Mouse (Mus musculus): ENCODE measurements around the gene Sec1.

Gene Sec1

DNA sequence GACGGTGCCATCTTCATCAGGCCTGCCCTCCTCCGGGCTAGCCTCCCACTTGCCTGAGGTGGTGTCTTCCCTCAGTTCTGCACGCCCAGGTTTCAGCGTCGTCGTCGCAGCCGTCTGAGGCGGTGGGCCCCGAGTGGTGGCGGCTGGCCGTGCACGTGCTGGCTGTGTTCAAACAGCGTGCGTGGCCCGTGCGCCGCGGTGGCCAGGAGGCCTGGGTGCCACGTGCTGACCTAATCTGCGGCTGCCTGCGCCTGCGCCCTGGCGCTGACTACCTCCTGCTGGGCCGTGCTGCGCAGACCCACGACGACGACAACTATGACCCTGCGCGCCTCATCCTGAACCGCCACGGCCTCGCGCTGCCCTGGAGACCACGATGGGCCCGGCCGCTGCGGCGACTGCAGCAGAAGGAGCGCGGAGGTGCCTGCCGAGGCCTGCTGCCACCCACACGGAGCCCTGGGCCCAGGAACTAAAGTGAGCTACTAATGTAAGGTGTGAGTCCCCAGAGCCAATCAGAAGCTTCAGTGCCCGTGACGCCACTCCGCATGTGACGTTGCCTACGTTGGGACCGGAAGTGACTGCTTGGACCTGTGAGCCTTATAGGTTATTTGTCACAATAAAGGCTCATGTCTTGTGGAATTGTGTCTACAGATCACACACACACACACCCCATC is at the start of gene Sec1:
TSS of gene Sec1 (minus strand) at position 482 of the 671 bp plus-strand sequence.
- no peak for DNase-seq (ENCODE audit: low read depth, low spot score)

DNA sequence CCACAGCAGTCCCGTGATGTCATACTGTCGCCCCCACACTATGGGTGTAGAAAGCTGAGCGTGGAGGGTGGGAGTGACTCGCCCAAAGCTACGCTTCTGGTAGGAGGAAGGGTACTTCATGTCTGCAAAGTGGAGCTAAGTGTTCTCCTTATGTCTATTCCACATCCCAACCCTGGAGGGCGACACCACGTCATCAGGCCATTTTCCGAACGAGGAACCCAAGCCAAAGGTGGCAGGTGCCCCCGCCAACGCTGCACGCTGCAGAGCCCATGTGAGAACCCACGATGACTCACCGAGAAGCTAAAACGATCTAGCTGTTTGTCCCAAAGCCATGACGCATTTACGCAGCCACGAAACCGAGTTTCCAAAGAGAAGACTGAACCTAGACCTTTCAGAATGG is 48.1 kb upstream of the Sec1 start:
- DNase-seq (ENCODE audit: low read depth, low spot score), result no peak

DNA sequence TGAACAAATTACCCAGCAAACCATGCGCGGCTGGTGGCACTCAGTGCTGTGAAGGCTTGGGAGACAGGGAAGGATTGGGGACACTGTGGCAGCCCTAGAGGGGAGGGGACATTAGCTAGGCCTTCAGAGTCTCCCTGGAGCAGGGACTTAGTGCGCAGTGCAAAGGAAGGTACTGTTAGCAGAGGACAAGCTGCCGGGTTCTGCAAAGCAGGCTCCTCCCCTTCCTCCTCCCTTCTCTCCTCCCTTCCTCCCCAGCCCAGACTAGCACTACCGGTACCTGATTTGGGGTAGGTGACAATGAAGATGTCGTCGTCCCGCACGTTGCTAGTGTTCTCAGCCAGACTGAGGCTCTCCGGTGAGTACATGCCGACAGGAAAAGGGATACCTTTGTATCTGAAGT is 47.6 kb upstream of the Sec1 start:
- DNase-seq (ENCODE audit: low read depth, low spot score), result no peak

DNA sequence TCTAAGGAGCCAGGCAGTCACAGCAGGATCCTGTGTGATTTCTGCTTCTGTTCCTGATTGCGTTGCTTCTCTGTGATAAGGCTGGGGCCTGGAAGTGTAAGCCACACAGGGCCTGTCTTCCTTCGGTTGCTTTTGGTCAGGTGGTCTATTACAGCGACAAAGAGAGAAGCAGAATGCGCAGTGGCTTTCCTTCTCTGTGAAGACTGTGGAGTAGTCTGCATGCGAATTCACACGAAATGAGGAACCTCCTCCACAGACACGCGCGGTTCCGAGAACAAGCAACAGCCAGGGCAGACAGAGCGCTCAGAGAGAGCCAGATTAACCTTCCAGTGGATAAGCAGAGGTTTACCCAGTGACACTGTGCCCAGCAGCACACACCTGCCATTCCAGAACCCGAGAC is 47.1 kb upstream of the Sec1 start:
- no peak for DNase-seq (ENCODE audit: low read depth, low spot score)

DNA sequence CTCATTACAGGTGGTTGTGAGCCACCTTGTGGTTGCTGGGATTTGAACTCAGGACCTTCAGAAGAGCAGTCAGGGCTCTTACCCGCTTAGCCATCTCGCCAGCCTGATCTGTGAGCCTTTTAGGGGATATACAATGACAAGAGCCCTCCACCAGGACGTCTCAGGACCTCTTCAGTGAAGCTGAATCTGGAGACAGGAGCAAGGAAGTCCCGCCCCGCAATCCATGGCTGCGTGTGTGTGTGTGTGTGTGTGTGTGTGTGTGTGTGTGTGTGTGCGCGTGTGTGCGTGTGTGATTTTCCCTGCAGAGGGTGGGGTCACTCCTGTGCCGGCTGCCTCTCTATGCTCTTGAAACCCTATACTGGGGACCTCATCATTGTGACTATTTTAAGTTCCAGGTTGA is 45.6 kb upstream of the Sec1 start:
- no peak for DNase-seq (ENCODE audit: low read depth, low spot score)

DNA sequence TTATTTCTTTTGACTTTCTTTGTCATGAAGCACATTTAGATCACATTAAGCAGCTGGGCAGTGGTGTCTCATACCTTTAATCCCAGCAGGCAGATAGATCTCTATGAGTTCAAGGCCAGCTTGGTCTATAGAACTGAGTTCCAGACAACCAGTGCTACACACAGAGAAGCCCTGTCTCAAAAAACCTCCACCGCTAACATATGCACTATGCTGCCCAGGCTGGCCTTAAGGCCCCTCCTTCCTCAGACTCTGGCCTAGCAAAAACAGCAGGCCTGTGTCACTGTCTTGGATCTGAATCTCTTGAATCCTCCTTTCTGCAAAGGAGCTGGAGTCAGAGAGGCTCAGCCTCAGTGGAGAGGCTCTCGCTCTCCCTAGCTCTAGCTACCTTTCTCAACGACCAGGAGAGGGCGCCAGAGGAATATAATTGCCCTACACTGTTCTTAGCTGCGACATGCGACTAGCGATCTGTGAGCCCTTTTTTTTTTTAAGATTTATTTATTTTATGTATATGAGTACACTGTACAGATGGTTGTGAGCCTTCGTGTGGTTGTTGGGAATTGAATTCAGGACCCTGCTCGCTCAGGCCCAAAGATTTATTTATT is 45.1 kb upstream of the Sec1 start:
- peak; percentile 86 for DNase-seq (ENCODE audit: low read depth, low spot score)

DNA sequence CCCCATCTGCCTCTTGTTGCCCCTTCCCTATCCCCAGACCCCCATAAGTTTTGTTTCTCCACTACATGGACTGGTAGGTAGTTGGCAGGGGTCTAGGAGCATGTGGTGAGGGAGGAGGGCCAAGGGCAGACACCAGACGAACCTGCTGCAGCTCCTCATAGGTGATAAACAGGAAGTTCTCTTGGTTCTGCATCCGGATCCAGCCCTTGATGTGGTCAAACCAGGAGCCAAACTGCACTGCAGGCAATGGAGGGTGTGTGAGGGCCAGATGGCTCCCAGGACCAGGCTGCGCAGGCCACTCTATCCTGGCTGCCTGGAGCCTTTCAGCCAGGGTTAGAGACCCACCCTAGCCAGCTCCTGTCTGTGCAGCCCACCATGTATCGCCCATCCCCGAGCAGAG is 39.3 kb upstream of the Sec1 start:
- no peak for DNase-seq (ENCODE audit: low read depth, low spot score)

DNA sequence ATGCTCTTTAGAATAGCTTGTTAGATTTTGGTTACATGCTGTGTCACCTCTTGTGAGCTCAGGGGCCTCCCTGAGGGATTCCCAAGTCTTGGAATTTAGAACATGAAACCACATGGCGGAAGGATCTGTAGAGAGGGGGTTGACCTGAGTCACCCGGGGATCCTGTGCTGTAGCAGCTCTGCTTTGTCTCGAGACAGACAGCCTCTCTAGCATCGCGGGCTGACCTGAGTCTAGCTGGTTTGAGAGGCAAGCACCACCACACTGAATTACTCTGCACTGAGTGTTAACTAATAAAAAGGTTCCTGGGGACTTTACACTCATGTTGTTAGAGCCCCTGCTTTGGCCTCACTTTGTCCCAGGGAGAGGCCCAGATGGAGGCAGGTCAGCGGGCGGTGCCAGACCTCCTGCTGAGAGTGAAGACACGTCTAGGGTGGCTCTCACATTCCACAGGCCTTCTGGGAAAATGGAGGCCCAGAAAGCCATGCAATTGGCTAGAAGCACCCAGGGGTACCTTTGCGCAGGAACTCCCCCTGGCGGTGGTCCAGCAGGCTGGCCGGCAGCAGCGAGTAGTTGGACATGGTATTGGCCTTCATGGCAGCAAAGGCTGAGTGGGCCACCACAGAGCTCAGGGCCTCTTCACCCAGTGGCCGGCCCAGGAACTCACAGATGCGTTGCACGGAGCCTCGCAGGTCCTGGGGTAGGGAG is 36.7 kb upstream of the Sec1 start:
- DNase-seq (ENCODE audit: low read depth, low spot score), result peak; percentile 76

DNA sequence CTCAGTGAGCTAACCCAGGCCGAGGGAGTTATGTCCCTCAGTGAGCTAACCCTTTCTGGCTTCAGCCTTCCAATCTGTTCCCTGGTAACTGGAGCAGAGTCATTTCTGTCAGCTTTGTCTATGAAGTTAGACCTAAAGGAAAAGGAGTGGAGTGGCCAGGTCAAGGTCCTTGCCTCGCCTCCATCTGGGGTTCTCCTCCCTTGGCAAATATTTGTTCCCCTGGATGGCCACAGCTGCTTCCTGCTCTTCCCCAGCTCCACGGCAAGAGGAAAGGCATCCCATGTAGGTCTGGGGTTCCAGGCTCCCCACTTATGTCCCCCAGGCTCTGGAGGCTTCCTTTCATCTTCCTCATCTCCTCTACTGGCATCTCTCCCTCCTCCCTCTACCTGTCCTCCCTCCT is 33.4 kb upstream of the Sec1 start:
- no peak for DNase-seq (ENCODE audit: low read depth, low spot score)

DNA sequence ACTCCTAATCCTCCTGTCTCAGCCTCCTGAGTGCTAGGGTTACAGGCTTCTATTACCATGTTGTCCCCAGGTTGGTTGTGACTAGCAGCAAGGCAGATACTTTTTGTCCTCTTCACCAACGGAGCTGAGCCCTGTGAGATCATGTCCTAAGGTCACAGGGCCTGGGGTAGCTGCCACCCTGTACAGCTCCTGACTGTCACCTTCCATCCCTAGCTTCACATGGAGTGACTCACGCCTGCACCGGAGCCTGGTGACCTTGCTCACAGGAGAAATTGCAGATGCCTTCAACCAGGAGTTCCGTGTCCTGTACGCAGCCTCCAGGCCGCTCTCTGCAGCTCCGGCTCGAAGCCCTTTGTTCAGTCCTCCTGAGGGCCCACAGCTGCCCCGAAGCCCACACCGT is 32.2 kb upstream of the Sec1 start:
- DNase-seq (ENCODE audit: low read depth, low spot score), result no peak

DNA sequence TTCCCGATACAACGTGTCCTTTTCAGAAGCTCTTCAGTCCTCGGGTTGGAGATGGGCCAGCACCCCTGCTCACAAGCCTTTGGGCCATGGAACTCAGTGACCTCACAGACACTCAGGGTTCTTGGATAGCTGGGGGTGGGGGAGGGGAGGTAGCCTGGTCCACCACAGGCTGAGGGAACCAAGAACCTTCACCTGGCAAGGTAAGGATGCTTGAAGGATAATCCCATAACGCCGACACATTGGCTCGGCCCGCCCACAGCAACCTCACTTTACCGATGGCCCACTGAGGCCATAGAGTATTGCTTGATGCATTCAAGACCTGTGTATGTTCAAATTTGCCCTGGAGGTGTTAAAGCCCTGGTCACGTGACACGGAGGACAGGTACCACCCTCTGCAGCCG is 31.5 kb upstream of the Sec1 start, which contains the start of gene Spaca4:
TSS of gene Spaca4 (minus strand) at position 101 of the 400 bp plus-strand sequence.
- no peak for DNase-seq (ENCODE audit: low read depth, low spot score)

DNA sequence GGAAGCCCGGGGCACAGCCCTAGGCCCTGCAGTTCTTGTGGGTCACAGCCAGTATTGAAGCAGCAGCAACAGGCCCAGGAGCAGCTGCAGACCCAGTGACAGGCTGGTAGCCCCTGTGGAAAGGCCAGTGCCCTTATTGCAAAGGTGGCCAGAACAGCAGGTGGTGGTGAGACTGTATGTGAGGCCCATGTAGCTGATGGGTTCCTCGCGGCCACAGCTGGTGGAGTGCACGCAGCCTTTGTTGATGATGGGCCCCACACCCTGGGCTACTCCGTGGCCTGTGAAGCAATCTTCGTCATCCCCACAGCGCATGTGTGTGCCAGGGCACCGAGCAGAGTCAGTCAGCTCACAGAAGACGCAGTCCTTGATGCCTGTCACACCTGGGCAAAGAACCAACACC is 30.9 kb upstream of the Sec1 start:
- DNase-seq (ENCODE audit: low read depth, low spot score), result no peak

DNA sequence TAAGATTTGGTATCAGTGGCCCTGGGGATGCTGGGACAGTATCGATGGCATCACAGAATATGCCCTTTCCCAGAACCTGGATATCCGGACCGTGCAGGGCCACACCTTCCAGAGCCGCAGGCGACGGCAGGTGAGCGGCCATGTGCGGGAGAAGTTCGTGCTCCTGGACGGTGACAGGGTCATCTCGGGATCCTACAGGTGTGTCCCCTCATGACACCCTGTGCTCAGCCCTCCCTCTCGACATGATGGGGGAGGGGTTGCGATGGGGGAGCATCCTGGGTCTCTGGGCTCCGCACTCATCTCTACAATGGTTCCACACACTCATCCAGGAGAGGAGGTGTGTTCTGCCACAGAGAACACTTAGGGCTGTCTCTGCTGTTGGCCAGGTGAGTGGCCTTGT is 29.6 kb upstream of the Sec1 start:
- no peak for DNase-seq (ENCODE audit: low read depth, low spot score)

DNA sequence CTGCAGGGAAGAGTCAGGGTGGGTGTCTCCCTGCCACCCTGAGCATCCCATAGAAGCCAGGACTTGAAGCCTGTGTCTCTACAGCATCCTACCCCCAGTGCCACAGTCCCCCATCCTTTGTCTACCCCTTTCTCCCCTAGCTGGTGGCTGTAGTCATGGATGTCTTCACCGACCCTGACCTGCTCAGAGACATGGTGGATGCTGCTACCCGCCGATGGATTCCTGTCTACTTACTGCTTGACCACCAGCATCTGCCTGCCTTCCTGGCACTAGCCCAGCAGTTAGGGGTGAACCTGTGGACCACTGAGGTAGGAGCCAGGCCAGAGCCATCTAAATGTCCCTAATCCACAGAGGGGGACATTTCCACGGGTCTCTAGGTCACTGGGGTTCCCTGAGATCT is 29.1 kb upstream of the Sec1 start:
- DNase-seq (ENCODE audit: low read depth, low spot score), result no peak

DNA sequence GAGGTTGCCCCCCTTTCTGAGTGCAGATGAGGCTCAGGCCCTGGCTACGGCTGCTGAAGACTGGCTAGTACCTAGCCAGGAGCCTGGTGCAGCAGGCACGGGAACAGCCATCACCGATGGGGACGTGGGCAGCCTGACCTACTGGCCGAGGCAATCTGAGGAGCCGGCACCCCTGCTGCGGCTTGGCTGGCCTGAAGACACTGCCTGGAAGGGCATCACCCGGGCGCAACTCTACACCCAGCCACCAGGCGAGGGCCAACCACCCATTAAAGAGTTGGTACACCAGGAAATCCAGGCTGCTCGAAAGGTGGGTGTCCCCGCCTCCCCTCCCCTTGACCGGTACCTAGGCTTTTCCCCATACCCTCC is 28.1 kb upstream of the Sec1 start:
- peak; percentile 19 for DNase-seq (ENCODE audit: low read depth, low spot score)

DNA sequence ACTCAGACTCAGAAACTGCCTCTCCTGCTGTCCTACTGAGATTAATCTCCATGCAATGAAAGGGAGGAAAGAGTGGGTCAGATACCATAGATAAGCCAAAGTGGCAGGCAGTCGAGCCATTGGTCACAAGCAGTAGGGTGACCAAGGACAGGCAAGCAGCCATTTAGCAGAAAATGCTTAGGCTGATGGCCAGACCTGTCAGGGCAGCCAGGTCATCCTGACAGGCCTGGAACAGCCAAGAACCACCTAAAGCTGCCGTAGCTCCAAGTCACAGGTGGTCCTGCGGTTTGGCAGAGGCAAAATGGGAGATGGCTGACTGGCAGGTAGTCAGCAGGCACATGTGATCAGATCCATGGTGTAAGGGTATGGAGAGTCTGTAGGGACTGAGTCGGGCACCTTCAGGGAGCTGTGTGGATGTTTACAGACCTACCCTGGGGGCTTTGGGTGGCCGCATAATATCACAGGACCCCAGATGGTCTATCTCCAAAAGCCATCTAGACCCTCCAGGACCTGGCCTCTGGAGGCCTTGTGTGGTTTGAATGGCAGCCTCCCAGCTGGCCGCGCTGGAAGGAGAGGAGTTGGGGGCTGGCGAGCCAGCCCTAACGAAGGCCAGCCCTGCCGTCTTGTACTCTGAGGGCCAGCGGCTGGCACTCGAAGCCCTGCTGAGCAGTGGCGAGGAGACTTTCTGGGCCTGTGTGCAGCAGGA is 27.6 kb upstream of the Sec1 start:
- DNase-seq (ENCODE audit: low read depth, low spot score), result peak; percentile 14

DNA sequence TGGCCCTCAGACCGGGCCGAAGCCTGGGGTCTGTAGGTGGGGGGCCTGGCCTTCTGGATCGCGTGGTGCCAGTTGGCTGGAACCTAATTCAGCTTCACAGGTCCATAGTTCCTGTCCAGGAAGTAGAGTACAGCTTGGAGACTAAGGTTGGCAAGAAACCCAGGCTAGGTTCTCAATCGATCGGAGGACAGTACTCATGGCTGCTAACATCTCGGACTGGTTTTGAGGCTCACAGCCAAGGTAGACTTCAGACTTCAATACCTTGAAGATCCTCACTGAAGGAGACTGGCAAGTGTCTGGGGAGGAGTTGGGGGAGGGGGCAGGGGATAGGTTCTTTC is 27.0 kb upstream of the Sec1 start:
- no peak for DNase-seq (ENCODE audit: low read depth, low spot score)

DNA sequence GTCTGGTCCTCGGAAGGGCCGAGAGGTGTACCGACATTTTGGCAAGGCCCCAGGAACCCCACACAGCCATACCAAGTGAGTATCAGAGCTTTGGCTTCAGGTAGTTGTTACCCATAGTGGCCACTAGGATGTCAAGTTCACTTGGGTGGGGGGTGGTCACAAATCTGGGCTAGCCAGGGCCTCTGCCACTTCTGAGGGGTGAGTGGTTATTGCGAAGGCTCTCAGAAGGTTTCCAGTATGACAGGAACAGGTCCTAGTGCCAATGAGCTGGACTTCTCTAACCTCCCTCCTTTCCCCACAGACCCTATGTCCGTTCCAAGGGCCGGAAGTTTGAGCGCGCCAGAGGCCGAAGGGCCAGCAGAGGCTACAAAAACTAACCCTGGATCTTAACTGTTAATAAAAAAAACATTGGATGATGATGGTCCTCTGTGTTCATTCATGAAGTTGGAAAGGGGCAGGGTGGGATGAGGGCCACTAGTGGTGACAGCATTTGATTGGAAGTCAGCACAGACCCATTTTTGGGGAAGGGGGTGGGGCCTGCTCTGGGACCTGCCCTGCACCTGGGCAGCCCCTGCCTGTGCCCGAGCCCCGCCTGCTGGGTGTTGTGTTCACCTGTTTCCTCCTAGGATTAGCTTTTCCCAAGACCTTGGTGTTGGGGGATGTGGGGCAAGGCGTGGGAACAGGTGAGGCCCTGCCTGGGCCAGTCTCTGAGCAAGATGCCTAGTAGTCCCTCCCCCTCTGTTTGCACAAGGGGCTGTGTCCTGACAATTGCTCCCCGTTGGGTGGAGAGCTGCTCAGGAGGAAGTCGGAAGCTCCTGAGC is 26.4 kb upstream of the Sec1 start, which contains the start of gene Fam83e:
TSS of gene Fam83e (plus strand) at position 800 of the 821 bp plus-strand sequence.
- DNase-seq (ENCODE audit: low read depth, low spot score), result no peak

DNA sequence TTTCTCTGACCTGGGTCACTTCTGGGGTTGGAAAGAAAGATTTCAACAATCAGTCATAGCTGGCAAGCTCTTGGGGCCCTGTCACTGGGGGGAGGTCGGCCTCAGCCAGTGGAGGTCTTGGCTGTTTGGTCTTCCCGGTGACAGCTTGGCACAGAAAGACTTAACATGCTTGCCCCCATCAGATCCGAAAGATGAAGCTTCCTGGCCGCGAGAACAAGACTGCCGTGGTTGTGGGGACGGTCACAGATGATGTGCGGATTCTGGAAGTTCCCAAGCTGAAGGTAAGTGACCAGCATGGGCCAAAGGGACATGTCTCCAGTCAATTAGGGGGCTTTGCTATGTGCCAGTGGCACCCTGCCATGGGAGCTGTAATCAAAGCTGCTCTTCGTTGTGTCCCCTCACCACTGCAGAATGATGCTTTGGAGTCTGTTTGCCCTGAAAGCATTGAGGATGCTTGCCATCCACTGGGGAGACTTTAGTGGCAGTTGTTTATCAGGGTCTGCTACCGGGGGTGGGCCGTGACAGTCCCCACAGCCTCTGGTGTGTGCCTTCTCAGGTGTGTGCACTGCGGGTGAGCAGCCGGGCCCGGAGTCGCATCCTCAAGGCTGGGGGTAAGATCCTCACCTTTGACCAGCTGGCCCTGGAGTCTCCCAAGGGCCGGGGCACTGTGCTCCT is 25.7 kb upstream of the Sec1 start:
- DNase-seq (ENCODE audit: low read depth, low spot score), result no peak

DNA sequence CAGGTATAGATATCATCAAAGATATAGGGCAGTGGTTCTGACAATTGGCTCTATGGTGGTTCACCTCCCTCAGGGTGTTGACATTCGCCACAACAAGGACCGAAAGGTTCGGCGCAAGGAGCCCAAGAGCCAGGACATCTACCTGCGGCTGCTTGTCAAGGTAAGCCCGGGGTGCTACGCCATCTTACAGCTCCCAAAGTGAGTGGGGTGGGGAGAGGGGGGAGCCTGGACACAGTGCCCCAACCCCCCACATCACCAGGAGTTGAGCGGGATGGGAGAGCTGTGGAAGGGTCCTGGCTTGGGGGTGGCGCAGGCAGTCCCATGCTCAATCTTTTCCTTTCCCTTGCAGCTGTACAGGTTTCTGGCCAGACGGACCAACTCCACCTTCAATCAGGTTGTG is 25.0 kb upstream of the Sec1 start:
- no peak for DNase-seq (ENCODE audit: low read depth, low spot score)

DNA sequence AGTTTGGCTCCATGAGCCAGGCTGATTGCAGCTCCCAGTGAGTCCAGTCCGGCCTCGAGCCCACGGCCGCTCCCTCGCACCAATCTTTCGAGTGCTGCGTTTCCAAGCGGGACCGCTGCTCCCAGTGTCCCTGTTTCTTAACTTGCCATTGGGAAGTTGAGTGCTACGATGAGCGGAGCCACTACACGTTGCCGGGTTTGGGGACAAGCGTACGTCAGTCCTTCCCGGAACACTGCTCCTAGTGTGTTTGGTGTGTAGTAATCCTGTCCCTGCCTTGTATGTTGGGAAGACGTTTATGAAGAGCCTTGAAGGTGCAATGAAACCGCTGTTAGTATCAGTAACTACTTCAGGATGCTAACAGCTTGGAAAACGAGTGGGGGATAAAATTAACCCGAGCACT is 24.1 kb upstream of the Sec1 start:
- no peak for DNase-seq (ENCODE audit: low read depth, low spot score)
